Comparison of ENCODE assay signal across 27 mouse cellular contexts in the genomic region with DNA sequence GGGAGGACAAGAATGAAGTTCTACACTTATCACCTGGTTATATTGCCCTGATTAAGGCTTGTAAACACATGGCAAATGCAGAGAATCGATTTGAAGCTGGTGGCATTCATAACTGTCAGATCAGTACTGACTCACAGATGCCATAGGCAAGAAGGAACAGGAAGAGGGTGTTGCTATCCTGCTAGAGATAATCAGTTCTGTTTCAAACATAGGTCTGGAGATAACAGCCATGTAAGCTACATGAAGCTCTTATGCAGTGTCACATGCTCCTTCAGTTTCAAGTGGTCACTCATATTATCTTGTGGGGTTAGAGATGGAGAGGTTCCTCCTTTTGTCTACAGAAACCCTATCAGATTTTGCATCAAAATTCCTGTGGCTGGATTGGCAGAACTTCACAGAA. TPM values are rescaled to one million over a fixed set of nuclear protein-coding genes. Genes with fewer than 3 reads are reported as not detected.
"Had no signal": no experiment of that assay in that cellular context is flagged by ENCODE, and none has a peak within 500 bp of the region (broad histone marks: within the 10 kb centered on the region; RNA-seq: fewer than 3 reads in every experiment).

No protein-coding gene starts in this region.

- DNase-seq: kidney, adult 9 months; kidney, postnatal 14 days; kidney, postnatal 4 days; left cerebral cortex, postnatal 4 days; lung, adult 2 months; lung, postnatal 14 days; lung, postnatal 4 days; midbrain, embryonic 14.5 days; right cerebral cortex, adult 18-20 months; right cerebral cortex, postnatal 25 days; thymus, adult 18-20 months; thymus, postnatal 36 days had no signal

- H3K36me3 ChIP-seq: limb, embryonic 12.5 days; limb, embryonic 15.5 days; midbrain, embryonic 10.5 days; neural tube, embryonic 12.5 days; neural tube, embryonic 15.5 days had no signal

- H3K4me1 ChIP-seq: limb, embryonic 12.5 days; limb, embryonic 15.5 days; midbrain, embryonic 10.5 days; neural tube, embryonic 12.5 days; neural tube, embryonic 15.5 days had no signal

- H3K27me3 ChIP-seq: limb, embryonic 12.5 days; limb, embryonic 15.5 days; megakaryocyte, embryonic 14.5 days; neural tube, embryonic 12.5 days; neural tube, embryonic 15.5 days had no signal

- H3K4me2 ChIP-seq: limb, embryonic 12.5 days; limb, embryonic 15.5 days; liver, embryonic 11.5 days; neural tube, embryonic 12.5 days; neural tube, embryonic 15.5 days had no signal

- H3K9ac ChIP-seq: limb, embryonic 12.5 days; limb, embryonic 15.5 days; neural tube, embryonic 12.5 days; neural tube, embryonic 15.5 days had no signal

- H3K27ac ChIP-seq: limb, embryonic 12.5 days; limb, embryonic 15.5 days; midbrain, embryonic 10.5 days; neural tube, embryonic 12.5 days; neural tube, embryonic 15.5 days had no signal

- H3K4me3 ChIP-seq: limb, embryonic 12.5 days; limb, embryonic 15.5 days; megakaryocyte, embryonic 14.5 days; midbrain, embryonic 10.5 days; neural tube, embryonic 12.5 days; neural tube, embryonic 15.5 days had no signal

- H3K9me3 ChIP-seq: limb, embryonic 12.5 days; limb, embryonic 15.5 days; megakaryocyte, embryonic 14.5 days; midbrain, embryonic 10.5 days; neural tube, embryonic 12.5 days; neural tube, embryonic 15.5 days had no signal

RNA-seq across cellular contexts. Expression of a gene that starts 39.4 kb away (rescaled TPM):
- total RNA-seq: layer of hippocampus, adult 18-20 months; layer of hippocampus, postnatal 14 days; left cerebral cortex, adult 8-10 months; left cerebral cortex, postnatal 14 days; left cerebral cortex, postnatal 4 days had no signal
- polyA plus RNA-seq: limb, embryonic 12.5 days; liver, embryonic 11.5 days; lung, adult 2 months; midbrain, embryonic 10.5 days; midbrain, embryonic 14.5 days; midbrain, postnatal 0 days; neural tube, embryonic 12.5 days; neural tube, embryonic 15.5 days; small intestine, adult 2 months; spleen, adult 2 months; testis, adult 2 months had no signal
